Mouse (Mus musculus): ENCODE measurements at regions not wholly inside any gene's neighbourhood (a gene's known extent, or its start where the extent isn't known, plus 50 kb on each side); places are given as distances from the start of the nearest gene placed in this dataset.

DNA sequence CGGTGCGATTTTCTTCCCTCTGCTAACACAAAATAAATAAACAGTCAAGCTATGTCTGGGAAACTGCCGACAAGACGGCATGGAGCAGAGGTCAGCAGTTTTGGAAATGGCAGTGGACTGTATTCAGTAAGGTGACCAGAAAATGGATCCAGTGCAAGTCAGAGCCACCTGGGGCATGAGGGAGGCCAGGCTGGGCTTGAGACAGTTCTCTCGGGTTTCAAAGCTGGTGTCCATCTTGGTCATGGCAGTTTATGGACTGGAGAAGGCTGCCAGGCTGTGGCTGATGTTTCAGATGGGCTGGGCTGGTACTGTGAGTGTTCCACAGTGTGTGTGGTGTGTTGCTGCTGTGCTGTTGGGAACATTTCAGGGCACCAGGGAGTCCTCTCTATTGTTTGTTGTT, 143.6 kb downstream of the Dmrta2 start:
- Histone ChIP-seq H3K4me1 (ENCODE audit: control insufficient read depth in 1 of 2, insufficient read depth in 2 of 2) (no peaks in the 10 kb centered on the region), H3K27me3 (replicated peaks) (peaks cover 49% of the 10 kb centered on the region), H3K79me2 (replicated peaks; ENCODE audit: control insufficient read depth, extremely low read depth, insufficient read depth, poor library complexity, severe bottlenecking) (no peaks in the 10 kb centered on the region), H3K36me3 (replicated peaks in 1 of 2; ENCODE audit: control insufficient read depth in 1 of 2, insufficient read depth in 1 of 2, low read length in 1 of 2) (no peaks in the 10 kb centered on the region), H3K9me3 (replicated peaks; ENCODE audit: low read length) (no peaks in the 10 kb centered on the region), H3K4me3 (replicated peaks in 1 of 3; ENCODE audit: low read depth in 2 of 3, low read length in 2 of 3, poor library complexity in 1 of 3) (no peak overlapping the region), H3K4me2 (ENCODE audit: insufficient read depth, low read depth, poor library complexity, severe bottlenecking) (no peak overlapping the region), H3K27ac (ENCODE audit: insufficient read depth, low read depth) (no peak overlapping the region), H3K9ac (ENCODE audit: insufficient read depth, low read depth) (no peak overlapping the region)
- dilution Hi-C loops (cut with MboI; ENCODE audit: extremely low pct_ligation_motif_present, extremely low pct_unique_long_range_greater_than_20kb, low sequenced_read_pairs): no loop called here
- in situ Hi-C loops (cut with MboI; ENCODE audit: low pct_ligation_motif_present, low pct_unique_long_range_greater_than_20kb, low sequenced_read_pairs): no loop called here
- no peak for DNase-seq (ENCODE audit: extremely low read depth)
- no peak for TF ChIP-seq JUND (conservative IDR thresholded peaks at IDR 0.05; ENCODE audit: low read depth, low read length)
- TF ChIP-seq SIN3A (IDR thresholded peaks at IDR 0.05; ENCODE audit: low read length): no peak
- no peak for TF ChIP-seq USF1 (IDR thresholded peaks at IDR 0.05; ENCODE audit: low read depth, low read length)
- TF ChIP-seq HCFC1 (IDR thresholded peaks at IDR 0.05; ENCODE audit: low read depth, low read length): no peak
- no peak for TF ChIP-seq MAFK (IDR thresholded peaks at IDR 0.05; ENCODE audit: insufficient replicate concordance, low read length)
- no peak for TF ChIP-seq MXI1 (IDR thresholded peaks at IDR 0.05; ENCODE audit: low read depth, low read length)
- no peak for TF ChIP-seq PAX5 (IDR thresholded peaks at IDR 0.05; ENCODE audit: low read length)
- TF ChIP-seq CHD2 (IDR thresholded peaks at IDR 0.05; ENCODE audit: low read length): no peak
- no peak for TF ChIP-seq RCOR1 (conservative IDR thresholded peaks at IDR 0.05; ENCODE audit: low read depth, low read length)
- no peak for TF ChIP-seq BHLHE40 (IDR thresholded peaks at IDR 0.05; ENCODE audit: low read depth, low read length)
- no peak for TF ChIP-seq CHD1 (IDR thresholded peaks at IDR 0.05; ENCODE audit: low read depth, low read length)
- TF ChIP-seq USF2 (conservative IDR thresholded peaks at IDR 0.05; ENCODE audit: low read depth, low read length): no peak
- TF ChIP-seq UBTF (IDR thresholded peaks at IDR 0.05; ENCODE audit: low read depth, low read length): no peak

DNA sequence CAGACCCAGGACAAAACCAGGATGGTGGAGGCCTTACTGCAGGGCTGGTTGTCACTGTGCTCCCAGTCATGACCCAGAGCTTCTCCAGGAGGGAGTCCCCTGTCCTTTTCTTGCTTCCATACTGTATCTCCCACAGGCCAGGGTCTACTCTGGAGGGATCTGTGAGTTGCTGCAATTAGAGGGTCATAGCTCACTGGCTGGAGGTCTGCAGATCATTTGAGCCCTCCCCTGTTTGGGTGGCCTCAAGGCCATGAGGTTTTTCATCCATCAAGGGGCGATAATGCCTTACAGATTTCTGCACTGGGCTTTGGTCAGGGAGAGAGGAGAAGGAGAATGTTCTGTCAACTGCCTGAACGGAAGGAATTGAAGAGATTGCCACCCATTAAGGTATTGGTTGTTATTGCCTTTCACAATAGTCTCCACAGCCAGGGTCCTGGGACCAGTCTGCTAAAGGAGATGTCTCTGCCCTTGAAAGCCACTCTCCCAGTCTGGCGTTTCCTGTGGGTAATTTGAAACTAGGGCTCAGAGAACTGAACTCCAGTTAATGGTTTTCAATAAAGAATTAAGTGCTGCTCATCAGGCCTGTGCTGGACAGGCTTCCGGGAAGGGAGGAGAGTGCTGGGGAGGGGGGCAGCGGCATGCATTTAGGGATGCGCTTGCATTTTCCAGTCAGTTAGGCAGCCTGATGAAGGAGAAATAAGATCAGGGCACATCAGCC, 147.4 kb downstream of the Dmrta2 start:
- no peak for DNase-seq (ENCODE audit: extremely low read depth)
- Histone ChIP-seq H3K36me3 (replicated peaks in 1 of 2; ENCODE audit: control insufficient read depth in 1 of 2, insufficient read depth in 1 of 2, low read length in 1 of 2) (no peaks in the 10 kb centered on the region), H3K4me3 (replicated peaks in 1 of 3; ENCODE audit: low read depth in 2 of 3, low read length in 2 of 3, poor library complexity in 1 of 3) (no peak overlapping the region), H3K79me2 (replicated peaks; ENCODE audit: control insufficient read depth, extremely low read depth, insufficient read depth, poor library complexity, severe bottlenecking) (no peaks in the 10 kb centered on the region), H3K9ac (ENCODE audit: insufficient read depth, low read depth) (no peak overlapping the region), H3K27ac (ENCODE audit: insufficient read depth, low read depth) (no peak overlapping the region), H3K4me2 (ENCODE audit: insufficient read depth, low read depth, poor library complexity, severe bottlenecking) (no peak overlapping the region), H3K9me3 (replicated peaks; ENCODE audit: low read length) (no peaks in the 10 kb centered on the region), H3K4me1 (ENCODE audit: control insufficient read depth in 1 of 2, insufficient read depth in 2 of 2) (no peaks in the 10 kb centered on the region), H3K27me3 (replicated peaks) (peaks cover 62% of the 10 kb centered on the region)
- in situ Hi-C loops (cut with MboI; ENCODE audit: low pct_ligation_motif_present, low pct_unique_long_range_greater_than_20kb, low sequenced_read_pairs) (no loop called here), dilution Hi-C loops (cut with MboI; ENCODE audit: extremely low pct_ligation_motif_present, extremely low pct_unique_long_range_greater_than_20kb, low sequenced_read_pairs) (no loop called here)
- TF ChIP-seq ELF1 (IDR thresholded peaks at IDR 0.05; ENCODE audit: low read depth, low read length) (no peak), USF1 (IDR thresholded peaks at IDR 0.05; ENCODE audit: low read depth, low read length) (no peak), JUN (IDR thresholded peaks at IDR 0.05; ENCODE audit: insufficient read depth, low read depth, low read length) (no peak), PAX5 (IDR thresholded peaks at IDR 0.05; ENCODE audit: low read length) (no peak), TCF12 (IDR thresholded peaks at IDR 0.05; ENCODE audit: low read depth, low read length) (no peak), JUND (conservative IDR thresholded peaks at IDR 0.05; ENCODE audit: low read depth, low read length) (no peak), CHD1 (IDR thresholded peaks at IDR 0.05; ENCODE audit: low read depth, low read length) (no peak), RAD21 (IDR thresholded peaks at IDR 0.05; ENCODE audit: low read depth, low read length) (no peak), CHD2 (IDR thresholded peaks at IDR 0.05; ENCODE audit: low read length) (no peak), ZMIZ1 (IDR thresholded peaks at IDR 0.05; ENCODE audit: low read depth, low read length) (no peak), MAZ (IDR thresholded peaks at IDR 0.05; ENCODE audit: low read depth, low read length) (no peak)
